Mouse (Mus musculus): ENCODE measurements at regions not wholly inside any gene's neighbourhood (a gene's known extent, or its start where the extent isn't known, plus 50 kb on each side); places are given as distances from the start of the nearest gene placed in this dataset.

DNA sequence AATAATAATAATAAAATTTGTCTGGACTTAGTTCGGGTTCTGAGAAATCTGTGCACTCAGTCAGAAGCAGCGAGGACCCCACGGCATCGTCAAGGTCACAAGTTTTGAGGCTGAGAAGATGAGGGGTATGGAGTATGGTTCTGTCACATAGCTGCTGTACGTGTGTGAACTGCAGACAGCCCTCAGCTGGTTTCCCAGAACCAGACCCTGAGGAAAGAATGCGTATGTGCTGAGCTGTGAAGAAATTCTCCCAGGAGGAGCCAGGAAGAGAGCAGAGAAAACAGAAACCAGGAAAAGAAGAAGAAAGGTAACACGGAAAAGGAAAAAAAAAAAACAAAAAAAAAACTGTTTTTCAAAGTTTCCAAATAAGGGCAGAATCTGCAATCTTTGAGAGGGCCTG is 112.4 kb upstream of the Cited2 start:
- DNase-seq (ENCODE audit: extremely low read depth, insufficient read length, low spot score): no peak

DNA sequence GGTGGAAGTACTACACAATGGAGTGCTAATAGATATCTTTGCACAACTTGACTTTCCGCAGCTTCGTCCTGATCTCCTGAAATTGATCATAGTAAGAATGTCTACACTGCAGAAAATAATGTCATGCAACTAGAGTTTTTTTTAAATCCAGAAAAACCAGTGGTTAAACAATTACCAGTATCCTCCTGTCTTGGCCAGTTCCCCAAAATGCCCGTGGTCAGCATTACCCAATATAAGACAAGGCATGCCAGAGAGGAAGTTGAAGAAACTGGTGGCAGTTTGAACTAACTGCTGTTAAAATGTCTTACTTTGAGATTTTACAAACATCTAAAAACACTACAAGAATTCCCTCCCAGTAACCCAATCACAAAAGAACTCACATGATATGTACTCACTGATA is 109.7 kb upstream of the Cited2 start:
- DNase-seq (ENCODE audit: extremely low read depth, insufficient read length, low spot score): peak; percentile 10

DNA sequence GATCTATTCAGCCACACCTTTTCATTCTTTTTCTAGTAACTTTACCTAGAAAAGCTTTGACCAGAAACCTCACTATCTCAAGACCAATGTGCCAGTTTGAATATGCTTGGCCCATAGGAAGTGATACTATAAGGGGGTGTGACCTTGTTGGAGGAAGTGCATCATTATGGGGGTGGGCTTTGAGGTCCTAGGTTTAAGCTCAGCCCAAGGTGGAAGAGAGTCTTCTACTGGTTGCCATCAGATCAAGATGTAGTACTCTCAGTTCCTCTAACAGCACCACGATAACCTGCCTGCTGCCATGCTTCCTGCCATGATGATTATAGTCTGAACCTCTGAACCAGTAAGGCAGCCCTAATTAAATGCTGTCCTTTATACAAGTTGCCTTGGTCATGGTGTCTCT is 105.0 kb upstream of the Cited2 start:
- DNase-seq (ENCODE audit: extremely low read depth, insufficient read length, low spot score): no peak

DNA sequence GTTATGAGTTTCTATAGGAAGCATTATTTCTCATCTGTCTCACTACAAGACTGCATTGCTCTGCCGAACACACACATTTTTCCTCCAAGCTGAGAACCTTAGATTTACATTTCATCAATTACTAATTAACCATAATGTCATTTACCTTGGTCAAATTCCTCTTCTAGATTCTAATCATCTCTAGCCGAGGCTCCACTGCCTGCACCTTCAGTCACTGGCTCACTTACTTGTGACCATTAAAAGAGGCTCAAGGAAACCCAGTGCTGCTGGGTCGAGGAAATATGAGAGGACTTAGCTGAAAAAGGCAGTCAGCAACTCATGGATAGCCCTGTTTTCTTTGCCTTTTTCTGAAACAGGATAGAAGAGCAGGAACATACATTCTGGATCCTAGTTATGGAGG is 103.4 kb upstream of the Cited2 start:
- DNase-seq (ENCODE audit: extremely low read depth, insufficient read length, low spot score): no peak

DNA sequence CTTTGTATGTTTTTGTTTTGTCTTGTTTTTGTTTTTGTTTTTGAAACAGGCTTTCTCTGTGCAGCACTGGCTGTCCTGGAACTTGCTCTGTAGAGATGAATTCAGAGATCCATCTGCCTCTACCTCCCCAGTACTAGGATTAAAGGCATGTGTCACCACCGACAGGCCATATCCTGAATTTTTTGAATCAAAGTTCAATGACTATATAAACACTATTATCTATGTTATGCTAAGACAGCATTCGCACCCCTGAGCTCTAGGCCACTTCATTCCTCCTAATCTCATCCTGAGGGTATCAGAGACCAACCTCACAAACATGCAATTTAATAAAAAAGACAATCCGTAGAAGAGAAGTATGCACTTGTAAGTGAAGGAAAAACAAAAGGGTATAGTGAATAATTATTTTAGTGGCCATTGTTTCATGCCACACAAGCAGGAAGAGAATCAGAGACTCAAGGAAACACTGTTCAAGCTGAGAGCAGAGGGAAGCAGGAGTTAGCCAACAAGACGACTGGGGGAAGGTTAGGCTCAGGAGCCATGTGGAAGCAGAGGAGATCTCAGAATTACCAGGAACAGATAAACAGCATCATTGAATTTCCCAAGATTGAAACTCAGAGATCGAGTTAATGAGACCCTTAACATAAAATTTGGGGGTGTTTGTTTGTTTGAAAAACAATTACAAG is 101.2 kb upstream of the Cited2 start:
- no peak for DNase-seq (ENCODE audit: extremely low read depth, insufficient read length, low spot score)

DNA sequence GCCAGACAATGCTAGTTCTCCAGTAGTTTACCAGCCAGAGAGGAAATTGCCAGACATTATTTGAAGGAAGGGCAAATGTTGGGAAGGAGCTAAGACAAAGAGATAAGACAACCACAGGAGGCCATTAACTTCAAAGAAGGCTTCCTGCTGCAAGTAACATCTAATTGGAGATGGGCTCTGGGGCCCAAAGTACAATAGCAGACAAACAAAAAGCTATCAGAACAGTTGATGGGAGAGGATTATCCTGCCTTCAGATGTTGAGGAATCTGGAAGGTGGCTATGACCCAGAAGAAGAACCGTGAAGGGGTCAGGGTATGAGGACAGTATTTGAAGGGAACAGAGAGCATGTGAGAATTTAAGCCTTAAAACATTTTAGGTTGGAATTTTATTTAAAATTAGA is 100.2 kb upstream of the Cited2 start:
- no peak for DNase-seq (ENCODE audit: extremely low read depth, insufficient read length, low spot score)

DNA sequence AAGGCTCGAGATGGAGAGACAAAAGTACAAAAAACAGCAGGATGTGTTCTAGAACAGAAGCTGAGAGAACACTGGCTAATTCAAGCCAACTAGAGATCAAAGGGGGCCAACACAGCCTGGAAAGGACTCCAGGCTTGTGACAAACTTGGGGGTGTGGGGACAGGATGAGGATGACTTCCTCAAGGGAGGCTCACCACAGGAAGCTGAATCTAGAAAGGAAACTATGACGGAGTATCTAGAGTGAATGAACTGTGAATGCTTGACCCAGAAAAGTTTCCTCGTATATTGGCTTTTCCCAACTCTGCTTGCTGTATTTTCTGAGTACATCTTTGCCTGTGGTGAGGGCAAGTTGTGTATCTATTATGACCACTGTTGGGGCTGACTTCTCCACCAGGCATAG is 93.3 kb upstream of the Cited2 start:
- DNase-seq (ENCODE audit: extremely low read depth, insufficient read length, low spot score): no peak

DNA sequence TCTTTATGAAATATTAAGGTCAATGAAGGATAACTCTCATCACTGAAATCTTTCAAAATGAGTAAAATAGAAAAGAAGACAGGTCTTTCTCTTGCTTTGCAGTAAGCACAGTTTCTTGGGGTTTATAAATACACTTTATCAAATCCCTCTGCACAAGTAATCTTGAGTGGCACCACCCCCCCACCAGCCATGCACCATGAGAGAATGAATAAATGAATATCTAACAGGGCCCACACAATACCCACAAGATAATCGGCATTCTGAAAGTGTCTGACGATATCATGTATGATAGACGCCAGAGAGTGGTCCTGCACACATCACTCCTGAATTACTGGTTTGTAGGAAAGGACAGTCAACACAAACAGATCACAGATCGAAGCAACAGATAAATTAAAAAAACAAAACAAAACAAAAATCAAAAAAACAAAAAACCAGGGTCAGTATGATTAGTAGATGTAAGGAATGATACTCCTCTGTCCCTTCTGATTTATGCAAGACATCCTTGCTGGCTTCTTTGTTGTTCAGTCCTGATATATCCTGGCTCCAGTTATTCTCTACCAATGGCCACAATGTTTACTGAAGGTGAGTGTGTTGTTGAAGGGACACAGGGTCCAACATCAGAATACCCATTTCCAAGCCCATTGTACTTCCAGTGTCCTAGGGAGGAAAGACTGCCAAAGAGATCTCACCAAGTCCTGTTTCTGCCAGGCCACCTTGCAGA is 92.0 kb upstream of the Cited2 start:
- no peak for DNase-seq (ENCODE audit: extremely low read depth, insufficient read length, low spot score)

DNA sequence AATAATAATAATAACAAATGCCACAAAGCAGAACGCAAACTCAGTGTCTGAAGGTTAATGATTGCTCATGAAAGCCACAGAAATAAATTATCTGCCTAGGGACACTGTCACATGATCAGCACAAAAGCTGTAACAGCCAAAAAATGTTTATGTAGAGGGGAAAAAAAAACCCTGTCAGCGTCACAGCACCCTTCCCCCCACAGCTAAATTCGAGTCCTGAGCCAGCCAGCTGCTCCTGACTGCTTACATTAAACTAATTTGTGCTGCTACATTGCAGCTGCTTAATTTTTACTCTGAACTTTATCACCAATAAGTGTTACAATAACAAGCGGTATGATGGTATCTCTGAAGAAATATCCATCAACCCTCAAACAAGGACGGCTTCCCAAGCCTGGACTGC is 91.2 kb upstream of the Cited2 start:
- no peak for DNase-seq (ENCODE audit: extremely low read depth, insufficient read length, low spot score)

DNA sequence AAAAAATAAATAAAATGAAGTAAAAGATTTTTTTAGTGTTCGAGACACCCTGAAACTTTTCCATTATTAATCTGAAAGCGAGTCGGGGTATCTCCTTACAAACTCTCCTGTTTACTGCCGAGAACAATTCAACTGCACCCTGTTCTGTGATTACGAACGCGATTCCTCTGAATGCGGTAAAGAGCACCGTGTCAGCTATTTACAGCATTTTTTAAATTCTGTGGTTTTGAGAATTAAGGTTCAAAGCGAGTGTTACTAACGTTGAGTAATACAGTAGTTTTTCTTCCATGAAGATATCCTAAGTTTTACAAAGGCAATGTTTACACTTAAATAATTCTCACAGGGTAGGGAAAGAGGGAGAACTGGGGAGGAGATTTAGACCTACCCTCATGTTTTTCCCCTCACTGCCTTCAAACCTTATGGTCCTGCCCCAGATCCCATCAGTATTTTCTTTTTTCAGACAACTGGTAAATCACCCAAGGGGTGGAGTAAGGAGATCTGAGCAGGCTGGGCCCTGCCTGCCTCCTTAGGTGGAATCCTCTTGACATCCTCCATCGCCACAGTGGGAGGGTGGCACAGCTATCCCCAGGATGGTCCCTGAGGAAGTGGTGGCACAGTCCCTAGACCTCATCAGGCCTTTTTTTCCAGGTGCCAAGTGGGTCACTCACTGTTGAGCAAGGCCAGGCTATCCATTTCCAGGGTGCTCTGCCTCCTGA is 89.9 kb upstream of the Cited2 start:
- DNase-seq (ENCODE audit: extremely low read depth, insufficient read length, low spot score): no peak

DNA sequence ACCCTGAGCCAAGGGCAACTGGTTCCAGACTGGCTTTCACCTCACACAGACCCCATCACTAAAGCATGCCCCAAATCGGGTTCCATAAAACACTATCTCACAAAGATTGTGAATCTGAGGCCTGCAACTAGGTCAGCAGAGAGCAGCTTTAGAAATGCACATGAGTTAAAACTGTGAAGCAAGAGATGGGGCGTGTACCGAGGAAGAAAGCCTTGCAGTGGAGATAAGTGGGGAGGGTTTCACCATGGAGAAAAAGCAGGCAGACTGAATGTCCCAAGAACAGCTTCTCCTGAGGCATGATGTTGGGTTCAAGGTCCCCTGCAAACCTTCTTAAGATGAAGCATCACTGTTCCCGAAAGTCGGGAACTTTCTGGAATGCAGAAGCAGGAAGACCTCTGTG is 77.7 kb upstream of the Cited2 start:
- no peak for DNase-seq (ENCODE audit: extremely low read depth, insufficient read length, low spot score)

DNA sequence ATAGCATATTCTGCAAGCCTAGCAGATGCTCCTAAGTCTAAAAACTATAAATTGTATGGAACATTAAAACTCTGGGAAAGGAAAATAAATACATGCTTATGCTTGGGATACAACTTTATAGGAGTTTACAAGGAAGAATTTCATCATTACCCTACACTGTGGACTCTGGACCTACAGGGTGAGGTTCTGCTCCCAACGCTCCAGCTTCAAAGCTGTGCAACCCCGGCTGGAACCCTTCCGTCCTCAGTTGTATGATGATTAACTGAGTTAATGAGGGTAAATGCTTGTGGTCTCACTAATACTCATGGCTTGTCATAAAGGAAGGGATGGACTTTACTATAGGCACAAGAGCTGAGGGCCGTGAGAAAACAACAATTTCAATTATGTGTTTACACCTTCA is 76.6 kb upstream of the Cited2 start:
- no peak for DNase-seq (ENCODE audit: extremely low read depth, insufficient read length, low spot score)

DNA sequence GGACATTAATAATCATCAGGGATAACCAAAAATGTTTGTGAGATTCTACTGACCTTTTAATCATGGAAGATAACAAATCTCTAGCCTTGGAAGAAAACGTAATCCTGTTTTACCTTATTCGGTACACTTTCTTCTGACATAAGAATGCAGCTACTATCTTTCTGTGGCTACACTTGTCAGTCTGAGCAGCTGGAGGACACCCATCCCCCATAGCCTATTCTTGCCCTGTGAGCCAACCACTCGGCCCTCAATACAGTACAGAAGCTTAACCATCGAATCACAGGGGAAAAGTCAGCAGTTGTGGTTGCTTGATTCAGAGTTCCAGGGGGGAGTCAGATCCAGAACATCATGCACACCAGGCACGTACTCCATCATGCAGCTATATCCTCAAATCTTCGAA is 74.9 kb upstream of the Cited2 start:
- DNase-seq (ENCODE audit: extremely low read depth, insufficient read length, low spot score): no peak

DNA sequence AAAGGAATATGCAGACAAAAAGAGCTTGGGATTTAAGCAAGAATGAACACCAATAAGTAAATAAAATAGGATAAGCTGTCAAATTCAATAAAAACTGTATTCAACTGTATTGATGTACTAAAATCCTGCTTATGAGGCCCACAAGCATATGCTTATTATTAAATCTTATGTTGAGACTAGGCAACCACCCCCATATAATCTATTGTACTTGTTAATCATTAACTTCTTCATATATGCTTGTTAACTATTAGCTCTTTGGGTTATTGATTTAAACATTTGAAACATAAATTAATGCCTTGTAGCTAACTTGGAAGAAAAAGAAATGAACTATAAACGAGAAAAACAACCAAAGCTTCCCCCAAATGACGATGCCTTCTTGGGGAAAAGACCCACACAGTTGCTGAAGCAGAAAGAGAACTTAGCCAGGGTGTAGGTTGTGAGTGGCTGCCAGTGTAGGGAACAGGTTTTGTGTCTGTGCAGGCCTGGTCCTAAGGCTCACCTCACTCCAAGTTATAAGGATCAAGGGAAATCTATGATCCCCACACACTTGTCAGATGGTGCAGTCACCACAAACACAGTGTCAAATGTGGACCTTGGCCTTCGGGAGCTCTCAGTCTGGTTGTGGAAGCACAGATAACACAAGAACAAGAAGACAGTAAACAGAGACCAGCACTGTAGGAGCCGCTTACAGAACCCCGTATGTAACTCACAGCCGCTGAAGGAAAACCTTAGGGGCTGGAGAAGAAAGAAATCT is 71.8 kb upstream of the Cited2 start:
- DNase-seq (ENCODE audit: extremely low read depth, insufficient read length, low spot score): no peak

DNA sequence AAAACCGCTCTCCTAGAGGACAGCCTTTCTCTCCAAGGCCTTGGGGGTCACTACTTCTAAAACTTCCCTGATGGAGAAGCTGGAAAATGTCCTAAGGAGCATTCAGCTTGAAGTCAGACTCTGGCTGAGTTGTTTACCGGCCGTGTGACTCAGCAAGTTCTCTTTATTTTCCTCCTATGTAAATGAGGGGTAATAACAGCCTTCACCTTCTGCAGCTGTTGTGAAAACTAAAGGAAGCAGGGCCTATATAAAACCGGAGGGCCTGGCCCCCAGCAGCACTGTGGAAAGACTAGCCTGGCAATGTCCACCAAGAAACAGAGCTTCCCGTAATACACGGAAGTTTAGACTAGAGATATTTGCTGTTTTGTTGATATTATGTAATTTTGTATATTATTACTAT is 69.7 kb upstream of the Cited2 start:
- DNase-seq (ENCODE audit: extremely low read depth, insufficient read length, low spot score): no peak

DNA sequence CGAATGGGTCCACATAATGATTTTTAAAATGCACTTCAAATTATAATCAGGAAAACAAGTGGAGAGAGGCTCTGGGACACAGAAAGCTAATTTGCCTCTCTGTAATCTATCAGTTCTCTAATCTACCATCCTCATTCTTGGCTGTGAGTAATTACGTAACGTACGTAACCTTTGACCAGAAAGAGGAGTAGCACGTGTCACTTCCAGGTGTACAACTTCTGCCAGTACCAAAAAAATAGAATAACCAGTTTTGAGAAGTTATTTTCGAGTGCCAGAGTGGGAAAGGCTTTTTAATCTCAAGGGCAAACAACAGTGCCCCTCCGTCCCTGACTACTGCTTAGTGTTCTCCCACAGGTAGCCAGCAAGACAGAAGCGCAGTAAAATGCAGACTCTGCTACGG is 69.2 kb upstream of the Cited2 start:
- no peak for DNase-seq (ENCODE audit: extremely low read depth, insufficient read length, low spot score)

DNA sequence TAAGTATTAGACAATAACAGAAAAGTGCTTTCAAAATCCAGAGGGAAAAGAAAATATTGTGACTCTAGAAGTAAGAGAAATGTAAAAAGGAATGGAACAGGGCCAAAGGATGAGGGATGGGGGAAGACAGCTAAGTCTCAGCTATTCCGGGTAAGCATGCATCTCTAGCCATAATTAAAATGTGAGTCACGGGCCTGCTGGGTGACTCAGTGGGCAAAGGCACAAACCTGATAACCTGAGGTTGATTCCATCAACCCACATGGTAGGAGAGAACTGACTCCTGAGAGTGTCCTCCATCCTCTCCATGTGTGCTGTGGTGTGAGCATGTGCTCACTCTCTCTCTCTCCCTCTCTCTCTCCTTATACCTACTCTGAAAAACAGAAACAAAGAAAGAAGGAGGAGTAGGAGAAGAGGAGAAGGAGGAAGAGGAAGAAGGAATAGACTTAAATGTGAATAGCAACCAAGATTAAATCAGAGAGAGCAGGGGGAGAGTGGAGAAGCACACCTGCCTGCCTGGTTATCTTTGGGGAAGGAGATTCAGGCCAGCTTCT is 68.6 kb upstream of the Cited2 start:
- peak; percentile 10 for DNase-seq (ENCODE audit: extremely low read depth, insufficient read length, low spot score)

DNA sequence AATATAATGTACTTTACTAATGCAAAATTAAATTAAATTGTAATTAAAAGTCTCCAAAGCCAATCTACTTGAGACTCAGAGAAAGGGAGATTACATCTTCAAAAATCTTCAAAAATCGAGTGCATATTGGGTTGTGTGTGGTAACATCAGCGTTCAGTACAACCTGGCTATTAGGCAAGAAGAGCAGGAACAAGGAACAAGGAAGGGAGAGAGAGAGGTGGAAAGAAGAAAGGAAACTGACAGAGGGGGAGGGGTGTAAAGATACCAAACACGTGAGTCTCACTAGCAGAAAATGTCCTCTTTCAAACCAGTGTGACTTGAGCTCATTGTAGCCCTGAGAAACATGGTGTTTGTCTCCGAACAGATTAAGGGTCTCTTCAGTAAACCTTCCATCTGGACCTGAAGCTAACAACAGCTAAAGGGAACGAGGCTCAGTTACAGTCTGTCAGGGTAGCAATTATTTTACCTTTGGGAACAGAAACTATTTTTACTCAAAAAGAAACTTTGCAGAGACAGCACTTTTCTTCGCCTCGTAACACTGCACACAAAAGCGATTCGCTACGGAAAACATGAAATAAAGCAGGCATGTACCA is 67.5 kb upstream of the Cited2 start:
- no peak for DNase-seq (ENCODE audit: extremely low read depth, insufficient read length, low spot score)

DNA sequence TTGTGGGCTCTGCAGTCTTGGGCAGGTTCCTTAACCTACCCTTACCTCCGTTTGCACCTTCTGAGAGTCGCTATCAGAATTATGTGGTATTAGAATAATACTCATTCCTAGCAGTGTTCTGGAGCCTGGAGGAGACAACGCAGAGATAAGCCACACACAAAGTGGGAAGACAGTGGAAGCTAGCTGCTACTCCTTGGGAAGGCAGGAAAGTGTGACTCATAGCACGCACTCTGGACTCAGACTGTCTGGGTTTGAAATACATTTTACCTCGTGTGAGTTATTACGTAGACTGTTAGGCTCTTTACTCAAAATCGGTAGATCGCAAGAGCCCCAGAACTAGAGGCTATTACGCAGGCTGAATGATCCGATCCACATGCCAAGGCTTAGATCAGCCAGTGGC is 66.7 kb upstream of the Cited2 start:
- no peak for DNase-seq (ENCODE audit: extremely low read depth, insufficient read length, low spot score)

DNA sequence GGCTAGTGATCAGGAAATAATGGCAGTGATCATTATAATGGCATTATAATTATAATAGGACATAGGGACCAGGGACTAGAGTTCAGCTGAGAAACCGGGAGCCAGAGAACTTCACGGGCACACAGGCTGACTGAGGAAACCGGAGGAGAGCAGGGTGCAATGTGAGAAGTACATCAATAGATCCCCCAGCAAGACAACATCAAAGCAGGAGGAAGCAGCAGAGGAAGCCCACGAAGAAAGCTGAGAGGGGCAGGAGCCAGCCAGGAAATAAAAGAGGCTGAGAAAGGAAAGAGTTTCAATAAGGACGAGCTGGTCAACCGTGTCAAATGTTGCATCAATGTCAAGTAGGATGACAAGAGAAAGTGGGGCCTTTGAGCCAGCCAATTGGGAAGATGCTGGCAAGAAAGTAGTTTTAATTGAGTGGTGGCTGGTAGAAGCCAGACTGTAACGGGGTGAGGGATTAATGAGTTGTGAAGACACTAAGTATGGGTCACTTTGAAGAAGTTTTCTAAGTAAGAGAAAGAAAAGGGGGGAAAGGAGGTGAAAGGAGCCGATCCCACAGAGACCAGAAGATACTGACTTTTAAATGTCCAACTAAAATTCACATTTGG is 66.0 kb upstream of the Cited2 start:
- DNase-seq (ENCODE audit: extremely low read depth, insufficient read length, low spot score): no peak

All from 3134 (cell line).